Mouse (Mus musculus) MEL-GATA-1-ER (cell line): ENCODE results near the gene Doc2g.
A peak's percentile ranks its signal among the peaks of the same experiment; 100 is the strongest.
"Not testable (repeated sequence)": the region's sequence is repeated elsewhere in the genome, so short reads cannot be mapped to it uniquely, and the experiment has no call there.

Experiments used
- DNase-seq: peaks from one replicate; pipeline ENCODE4 v3.0.0-alpha.2; 2012; ENCODE audit warnings: low read depth; ENCODE audit errors: extremely low read depth

Gene Doc2g

DNA sequence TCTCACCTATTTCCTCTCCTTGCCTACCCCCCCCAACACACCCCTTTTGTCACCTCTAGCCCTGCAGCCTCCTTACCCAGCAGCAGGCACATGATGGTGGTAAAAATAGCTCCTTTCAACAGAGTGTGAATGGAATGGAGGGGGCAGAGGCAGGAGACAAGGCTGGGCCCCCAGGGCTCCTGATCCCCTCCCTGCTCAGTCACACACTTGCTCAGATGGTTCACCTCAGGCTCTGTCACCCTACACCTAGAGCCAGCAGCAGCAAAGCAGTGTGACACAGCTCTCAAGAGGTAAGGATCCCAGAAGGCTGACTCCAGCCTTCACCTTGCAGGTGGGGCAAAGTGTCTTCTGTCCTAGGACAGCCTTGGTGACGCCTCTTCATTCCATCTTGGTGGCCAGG is at the start of gene Doc2g:
Doc2g (plus strand) TSS at position 202 of the 400 bp plus-strand sequence.
- no peak for DNase-seq

DNA sequence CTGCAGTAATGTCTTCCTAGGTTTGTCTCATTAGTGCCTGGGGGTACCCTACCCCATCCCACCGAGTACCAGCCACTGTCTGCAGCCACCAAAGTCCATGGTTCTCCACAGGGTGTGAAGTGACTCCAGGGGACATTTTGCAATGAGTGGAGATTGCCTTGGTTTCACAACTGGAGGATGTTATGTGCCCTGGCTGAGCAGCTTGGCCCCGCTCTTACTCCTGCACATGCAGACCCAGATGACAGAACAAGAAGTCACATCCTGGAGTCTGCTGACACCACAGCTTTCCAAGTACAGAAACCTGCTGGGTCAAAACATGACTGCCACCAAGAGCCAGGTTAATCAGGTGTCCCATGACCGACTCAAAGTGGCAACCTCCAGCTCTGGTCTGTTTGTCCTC is 48.1 kb upstream of the Doc2g start:
- DNase-seq: no peak

DNA sequence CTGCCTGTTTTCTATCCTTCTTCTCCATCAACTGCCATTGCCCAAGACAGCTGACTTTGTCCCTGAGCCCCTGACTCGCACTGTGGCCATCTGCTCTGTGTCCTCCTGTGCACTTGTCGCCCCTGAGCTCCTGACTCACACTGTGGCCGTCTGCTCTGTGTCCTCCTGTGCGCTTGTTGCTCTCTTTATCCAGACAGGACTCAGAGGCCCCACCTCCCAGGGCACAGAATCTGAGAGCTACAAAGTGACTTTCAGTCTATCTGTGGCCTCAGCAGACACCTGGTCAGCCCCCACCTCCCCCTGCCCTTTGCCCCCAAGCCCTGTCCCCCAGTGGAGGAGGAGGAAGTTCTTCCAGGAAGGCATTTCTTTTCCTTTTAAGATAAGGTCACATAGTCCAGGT is 47.3 kb upstream of the Doc2g start:
- no peak for DNase-seq

DNA sequence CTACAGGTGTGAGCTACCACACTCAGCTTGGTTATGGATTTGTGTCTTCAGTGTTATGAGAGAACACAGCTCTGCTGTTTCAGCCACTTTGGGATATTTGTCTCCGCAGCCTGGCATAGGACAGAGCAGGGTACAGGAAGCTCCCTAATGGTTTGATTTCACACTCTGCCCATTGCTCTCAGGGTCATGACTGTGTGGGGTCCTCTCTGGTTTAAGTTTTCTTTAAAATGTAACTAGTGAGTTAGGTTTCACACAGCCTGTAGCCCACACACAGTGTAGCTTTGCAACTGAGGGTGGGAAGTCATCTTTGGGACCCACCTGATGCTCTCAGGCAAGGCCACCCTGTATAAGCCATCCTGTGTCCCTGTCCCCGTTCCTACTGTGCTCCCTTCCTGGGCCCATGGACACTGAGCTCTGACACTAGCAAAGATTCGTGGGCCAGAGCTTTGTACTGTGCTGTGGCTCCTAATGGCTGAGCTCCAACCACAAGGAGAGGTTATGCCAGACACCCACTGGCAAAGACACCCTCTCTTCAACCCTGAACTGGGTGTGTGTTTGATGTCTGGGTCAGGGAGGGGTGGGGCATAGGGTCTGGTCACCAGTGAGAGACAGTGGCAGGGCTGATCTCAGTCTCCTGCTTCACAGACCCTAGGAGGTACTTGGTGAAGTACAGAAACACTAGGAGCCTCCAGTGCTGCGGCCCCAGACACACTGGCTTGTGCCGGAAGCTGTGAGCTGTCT is 45.6 kb upstream of the Doc2g start:
- DNase-seq: not testable (repeated sequence)

DNA sequence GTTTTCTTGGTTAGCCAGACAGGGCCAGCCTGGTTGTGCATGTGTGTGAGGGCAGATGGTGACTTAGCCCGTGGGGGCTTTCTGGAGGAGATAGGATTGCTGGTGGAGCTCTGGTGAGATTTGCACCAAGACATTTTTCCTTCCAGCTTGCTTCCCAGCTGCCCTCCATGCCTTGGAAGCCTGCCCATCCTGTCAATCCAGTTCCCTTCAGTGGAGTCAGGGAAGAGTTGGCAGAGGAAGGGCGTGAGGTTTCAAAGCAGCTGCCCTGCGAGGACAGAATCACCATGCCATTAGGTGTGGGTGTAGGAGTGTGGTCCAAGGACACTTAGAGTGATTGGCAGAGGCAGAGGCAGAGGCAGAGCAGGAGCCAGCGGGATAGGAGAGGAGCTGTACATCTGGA is 44.6 kb upstream of the Doc2g start, which contains the start of gene Aldh3b3:
Aldh3b3 (plus strand) TSS at position 176 of the 400 bp plus-strand sequence.
- DNase-seq: no peak

DNA sequence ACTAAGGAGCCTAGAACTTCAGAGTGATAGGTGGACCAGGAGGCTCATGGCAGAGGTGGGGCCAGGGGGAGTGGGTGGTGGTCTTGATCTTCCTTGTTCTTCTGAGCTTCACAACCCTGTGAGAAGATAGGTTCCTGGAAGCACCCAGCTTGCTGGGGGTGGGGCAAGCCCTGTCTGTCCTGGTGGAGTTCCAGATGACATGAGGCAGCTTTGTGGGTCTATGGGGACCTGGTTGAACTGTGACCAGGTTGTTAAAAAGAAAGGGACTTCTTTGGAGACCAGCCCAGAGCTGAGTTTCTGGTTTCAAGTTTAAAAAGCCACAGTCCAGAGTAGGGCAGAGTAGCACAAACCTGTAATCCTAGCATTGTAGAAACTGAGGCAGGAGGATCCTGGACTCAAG is 44.1 kb upstream of the Doc2g start:
- no peak for DNase-seq

DNA sequence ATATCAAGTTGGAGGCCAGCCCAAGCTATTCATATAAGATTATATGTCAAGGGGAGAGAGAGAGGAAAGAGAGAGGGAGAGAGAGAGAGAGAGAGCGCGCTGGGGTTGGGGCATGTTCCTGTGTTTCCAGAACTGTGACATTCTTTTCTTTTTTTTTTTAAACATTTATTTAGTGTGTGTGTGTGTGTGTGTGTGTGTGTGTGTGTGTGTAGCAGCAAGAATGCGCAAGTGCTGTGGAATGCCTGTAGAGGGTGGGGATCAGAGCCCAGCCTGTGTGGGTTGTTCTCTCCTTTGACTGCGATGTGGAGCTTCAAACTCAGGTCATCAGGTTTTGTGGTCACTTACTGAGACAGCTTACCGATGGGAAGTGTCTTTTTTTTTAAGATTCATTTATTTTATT is 42.9 kb upstream of the Doc2g start:
- no peak for DNase-seq

DNA sequence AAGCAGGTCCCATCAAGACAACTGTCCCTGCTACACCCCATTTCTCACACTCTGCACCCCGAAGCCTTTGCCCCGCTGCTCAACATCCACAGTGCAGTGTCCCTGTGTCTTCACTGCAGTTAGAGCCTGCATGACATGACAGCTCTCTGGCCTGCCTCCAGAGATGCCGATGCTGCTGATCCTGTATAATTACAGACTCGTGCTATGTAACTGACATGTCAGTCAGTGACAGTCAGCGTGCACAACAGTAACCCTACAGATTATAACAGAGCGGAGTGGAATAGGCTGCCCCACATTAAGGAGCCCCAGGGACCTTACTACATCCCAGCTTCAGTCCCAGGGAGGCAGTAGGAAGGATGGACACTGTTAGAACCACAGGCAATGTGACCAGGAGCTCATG is 41.3 kb upstream of the Doc2g start:
- DNase-seq: not testable (repeated sequence)

DNA sequence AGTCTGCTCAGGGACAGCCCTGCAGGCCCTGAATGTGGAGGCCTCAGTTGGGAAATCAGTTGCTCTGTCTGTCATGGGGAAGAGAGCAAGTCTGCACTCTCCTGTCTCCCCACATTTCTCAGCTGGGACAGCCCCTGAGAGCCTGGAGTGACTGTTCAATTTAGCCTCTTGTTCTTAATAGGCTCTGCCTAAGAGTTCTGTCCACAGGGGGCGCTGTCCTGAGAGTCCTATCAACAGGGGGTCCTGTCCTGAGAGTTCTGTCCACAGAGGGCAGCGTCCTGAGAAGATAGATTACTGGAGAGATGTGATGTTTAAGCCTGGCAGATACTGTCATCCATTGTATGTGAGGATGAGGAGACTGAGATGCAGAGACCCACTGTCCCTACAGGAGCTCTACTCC is 40.6 kb upstream of the Doc2g start:
- no peak for DNase-seq

DNA sequence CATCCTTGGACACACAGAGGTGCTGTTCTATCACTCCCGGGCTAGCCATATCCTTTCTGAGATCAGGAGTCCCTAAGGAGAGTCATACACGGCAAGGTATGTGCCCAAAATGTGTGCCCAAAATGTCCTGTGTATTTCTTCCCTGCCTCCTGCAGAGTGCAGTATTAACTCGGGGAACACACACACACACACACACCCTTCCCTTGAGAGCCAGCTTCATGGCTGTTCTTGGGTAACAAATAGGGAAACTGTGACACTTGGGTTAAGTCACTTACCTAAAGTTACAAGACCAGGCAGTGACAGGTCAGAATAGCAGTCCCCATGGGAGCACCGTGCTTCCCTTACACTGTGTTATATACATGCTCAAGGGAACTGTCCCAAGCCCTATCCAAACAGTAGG is 39.1 kb upstream of the Doc2g start:
- DNase-seq: no peak

DNA sequence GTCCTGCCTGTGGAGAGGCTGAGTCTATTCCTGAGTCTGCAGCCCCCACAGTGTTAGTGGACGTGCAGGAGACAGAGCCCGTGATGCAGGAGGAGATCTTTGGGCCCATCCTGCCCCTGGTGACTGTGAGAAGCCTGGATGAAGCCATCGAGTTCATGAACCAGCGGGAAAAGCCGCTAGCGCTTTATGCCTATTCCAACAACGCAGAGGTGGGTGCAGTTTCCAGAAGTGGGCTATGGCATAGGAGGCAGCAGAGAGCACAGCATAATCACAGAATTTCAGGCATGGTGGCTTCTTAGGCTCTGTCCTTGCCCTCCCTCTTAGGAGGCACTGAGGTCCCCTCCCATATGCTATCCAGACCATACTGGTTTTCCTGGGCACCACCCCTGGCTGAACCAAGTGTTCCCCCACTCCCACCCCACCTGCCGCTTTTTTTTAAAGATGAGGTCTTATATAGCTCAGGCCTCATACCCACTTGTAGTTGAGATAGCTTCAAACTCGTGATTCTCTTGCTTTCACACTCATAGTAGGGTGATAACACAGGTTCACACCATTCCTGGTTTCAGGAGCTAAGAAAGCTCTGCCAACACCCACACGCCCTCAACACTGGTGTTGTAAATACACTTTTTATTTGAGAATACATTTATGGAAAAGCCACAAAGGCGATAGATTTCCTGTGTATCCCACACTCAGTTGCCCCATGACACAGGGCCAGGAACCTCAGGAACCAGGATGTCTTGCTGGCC is 36.6 kb upstream of the Doc2g start:
- DNase-seq: no peak

DNA sequence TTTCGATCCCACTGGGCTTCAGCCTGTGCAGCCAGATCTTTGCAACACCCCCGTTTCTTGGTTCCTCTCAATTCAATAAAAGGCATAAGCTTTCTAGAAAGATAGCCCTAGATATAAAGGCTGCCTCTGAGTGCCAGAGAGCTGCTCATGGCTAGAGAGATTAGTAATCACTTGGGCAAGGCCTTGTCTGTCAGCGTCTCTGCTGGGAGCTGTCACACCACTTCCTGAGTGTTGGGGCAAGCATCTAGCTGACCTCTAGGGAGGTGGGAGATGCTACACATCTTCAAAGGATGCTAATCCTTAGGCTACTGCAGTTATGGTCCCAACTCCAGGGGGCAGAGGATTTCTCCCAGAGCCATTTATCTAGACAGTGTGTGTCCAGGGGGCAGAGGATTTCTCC is 35.9 kb upstream of the Doc2g start:
- DNase-seq: peak; percentile 33

DNA sequence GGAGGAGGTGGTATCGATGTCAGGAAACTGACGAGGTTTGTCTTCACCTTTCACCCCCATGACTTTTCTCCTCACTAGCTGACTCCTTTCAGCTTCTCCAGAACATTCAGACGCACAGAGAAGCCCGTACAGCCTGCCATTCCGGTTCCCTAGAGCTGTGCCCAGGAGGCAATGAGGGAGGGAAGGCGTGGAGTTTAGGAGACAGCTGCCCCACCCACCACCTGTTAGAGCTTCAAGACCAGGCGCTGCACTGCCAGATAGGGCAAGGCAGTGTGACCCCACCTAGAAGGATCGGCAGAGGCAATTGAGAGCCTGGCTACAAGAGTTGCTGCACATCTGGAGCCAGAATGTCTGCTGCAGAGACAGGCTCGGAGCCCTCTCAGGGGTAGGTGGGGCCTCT is 30.9 kb upstream of the Doc2g start, which contains the start of gene Aldh3b2:
Aldh3b2 (plus strand) TSS at position 100 of the 400 bp plus-strand sequence.
- DNase-seq: no peak

DNA sequence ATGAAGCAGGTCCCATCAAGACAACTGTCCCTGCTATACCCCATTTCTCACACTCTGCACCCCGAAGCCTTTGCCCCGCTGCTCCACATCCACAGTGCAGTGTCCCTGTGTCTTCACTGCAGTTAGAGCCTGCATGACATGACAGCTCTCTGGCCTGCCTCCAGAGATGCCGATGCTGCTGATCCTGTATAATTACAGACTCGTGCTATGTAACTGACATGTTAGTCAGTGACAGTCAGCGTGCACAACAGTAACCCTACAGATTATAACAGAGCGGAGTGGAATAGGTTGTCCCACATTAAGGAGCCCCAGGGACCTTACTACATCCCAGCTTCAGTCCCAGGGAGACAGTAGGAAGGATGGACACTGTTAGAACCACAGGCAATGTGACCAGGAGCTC is 28.5 kb upstream of the Doc2g start:
- not testable (repeated sequence) for DNase-seq

DNA sequence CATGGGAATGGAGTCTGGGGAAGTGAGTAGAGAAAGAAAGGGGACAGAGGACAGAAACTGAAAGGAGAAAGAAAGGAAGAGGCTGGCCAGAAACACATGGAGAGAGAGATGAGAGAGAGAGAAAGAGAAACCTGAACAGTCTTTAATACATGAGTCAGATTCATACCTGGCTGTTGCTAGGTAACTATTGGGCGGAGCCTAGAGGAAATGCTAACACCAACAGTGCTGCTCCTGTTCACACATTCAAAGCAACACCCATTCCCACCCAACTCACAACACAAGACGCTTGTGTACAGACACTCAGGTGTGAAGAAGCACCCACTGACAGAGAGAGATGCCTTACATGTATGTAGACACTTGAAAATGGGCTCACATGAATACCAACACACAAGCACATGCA is 27.2 kb upstream of the Doc2g start:
- no peak for DNase-seq

DNA sequence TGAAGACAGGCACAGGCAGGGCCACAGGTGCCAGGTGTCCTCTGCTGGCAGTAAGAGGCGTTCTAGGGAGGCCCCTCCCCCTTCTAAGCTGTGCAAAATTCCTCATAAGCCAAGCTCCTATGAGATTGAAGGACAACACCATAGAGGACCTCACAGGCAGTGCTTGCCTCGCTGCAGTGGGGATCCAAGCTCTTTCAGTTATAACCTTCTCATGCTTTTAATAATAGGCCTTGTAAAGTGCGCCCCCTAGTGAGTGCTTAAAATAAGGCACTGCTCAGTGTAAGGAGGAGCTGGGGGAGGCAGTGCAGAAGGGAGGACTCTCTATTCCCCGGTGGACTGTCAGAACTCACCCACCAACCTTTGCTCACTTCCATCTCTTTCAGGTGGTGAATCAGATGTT is 22.8 kb upstream of the Doc2g start:
- DNase-seq: peak; percentile 64

DNA sequence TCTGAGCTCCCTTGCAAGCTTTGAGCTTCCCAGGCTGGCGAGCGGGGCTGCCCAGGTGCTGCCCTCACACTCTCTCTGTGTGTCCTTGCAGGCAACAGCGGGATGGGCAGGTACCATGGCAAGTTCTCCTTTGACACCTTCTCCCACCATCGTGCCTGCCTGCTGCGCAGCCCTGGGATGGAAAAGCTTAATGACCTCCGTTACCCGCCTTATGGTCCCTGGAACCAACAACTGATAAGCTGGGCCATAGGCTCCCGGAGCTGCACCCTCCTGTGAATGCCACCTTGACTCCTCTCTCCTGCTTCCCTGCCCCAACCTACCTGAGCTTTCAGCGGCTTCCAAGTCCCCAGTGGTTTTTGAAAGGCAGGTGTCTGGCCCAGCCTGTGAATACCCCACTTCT is 22.2 kb upstream of the Doc2g start:
- DNase-seq: no peak

DNA sequence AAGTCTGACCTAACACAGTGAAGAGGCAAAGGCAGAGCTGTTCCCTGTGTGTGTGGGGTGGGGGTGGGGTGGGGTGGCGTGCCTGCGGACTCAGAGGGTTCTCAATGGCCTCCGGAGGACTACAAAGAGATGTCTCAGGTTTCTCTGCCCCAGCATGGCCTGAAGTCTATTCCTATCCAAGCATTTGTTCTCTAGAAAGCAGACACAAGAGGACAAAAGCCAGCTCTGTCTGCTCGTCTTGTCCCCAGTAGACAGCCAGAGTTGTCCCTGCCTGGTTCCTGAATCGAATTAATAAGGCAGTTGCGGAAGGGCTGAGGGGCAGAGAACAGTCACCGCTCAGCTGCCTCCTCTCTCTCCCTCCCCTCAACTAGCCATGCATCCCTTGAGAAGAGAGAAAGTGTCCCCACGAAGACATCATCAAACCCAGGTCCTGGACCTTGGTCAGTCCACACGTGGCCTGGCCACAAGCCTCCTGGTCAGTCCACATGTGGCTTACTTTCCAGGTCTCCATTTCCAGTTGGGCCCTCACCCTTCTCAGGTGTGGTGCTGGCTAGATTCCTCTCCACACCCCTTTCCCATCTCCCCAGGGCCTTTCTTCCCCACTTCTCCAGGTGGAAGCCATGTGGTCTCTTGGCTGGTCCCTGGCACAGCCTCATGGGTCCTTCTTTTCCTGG is 19.4 kb upstream of the Doc2g start:
- no peak for DNase-seq

DNA sequence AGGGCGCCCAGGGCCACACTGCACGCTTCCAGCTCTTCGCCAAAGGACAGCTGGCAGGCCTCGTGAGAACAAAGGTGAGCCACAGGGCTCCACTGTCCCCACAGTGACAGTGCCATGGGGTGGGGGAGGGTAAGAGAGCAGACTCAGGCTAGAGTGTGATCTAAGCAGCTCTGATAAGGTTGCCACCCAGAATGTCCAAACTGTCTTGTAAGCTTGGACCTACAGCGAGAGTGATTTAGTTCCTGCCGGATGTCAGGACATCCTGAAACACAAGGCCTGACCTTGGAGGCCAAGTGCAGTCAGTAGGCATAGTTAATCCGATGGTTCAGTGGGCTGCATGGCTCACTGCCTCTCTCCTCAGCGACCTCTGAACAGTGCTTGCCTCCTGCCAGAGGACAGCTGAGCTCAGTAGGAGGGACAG is 17.8 kb upstream of the Doc2g start:
- DNase-seq: no peak

DNA sequence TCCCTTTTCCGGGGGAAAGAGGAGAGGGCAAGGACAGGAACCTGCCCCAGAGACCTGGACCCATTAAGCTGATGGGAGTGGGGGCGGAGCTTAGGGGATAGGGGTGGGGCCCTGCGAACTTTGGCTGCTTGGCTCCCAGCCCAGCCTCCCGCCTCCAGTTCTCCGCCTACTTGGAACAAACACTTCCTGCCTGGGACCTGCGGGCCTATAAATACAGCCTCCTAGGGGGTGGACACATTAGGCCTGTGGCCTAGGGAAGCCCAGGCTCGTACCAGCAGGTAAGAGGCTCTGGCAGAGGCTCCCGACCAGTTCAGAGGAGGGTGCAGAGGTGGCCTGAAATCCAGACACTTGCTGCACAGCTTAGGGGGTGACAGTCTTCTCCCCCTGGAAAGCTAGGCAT is 16.8 kb upstream of the Doc2g start, which contains the start of gene Acy3:
Acy3 (plus strand) TSS at position 237 of the 400 bp plus-strand sequence.
- peak; percentile 53 for DNase-seq

DNA sequence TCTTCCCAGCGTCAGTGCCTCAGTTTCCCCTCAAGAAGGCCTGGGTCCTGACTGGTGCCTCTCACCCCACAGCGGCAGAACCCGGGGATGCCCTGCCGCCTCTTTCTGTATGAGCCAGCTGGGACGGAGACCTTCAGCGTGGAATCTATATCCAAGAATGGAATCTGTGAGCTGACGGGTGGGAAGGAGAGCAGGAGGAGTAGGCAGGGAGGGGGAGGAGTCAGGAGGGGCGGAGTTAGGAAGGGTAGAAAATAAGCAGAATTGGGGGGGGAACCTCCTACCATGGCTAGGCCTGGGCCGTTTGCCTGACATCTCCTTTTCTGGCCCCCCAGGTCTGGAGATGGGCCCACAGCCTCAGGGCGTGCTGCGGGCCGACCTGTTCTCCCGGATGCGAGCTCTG is 15.0 kb upstream of the Doc2g start:
- no peak for DNase-seq

DNA sequence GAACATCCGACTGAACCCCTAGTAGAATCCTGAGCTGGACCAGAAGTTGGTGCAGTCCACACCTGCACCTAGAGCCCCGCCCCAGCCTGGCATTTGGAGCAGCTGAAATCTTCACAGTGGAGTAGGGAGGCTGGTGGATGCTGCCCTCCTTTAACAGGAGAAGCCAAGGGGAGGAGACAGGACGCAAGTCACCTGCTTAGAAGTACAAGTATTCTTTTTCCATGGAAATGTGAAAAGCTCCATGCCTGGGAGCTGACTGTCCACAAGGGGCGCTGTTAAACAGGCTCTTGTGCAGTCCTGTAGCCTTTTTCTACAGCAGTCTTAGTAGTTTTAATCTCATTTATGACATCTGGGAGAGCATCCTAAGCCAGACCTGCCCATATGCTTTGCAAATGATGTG is 14.4 kb upstream of the Doc2g start:
- no peak for DNase-seq
